Mouse (Mus musculus) erythroblast, adult 5-6 weeks (primary cell): ENCODE measurements at regions not wholly inside any gene's neighbourhood (a gene's known extent, or its start where the extent isn't known, plus 50 kb on each side); places are given as distances from the start of the nearest gene placed in this dataset.

ENCODE experiments used
- ATAC-seq: replicated peaks from 2 replicates; pipeline ENCODE4 v1.8.0; 2016; ENCODE audit warnings: moderate number of reproducible peaks, mild to moderate bottlenecking, moderate TSS enrichment, inconsistent platforms; ENCODE audit not compliant: poor library complexity, low FRiP score, severe bottlenecking

- no peak for ATAC-seq
Observed at GRCm38 (mm10) chr11:113015686-113016304, 233.8 kb downstream of the Sox9 start.

- no peak for ATAC-seq
Observed at GRCm38 (mm10) chr11:113016801-113017715, 235.0 kb downstream of the Sox9 start.

- ATAC-seq: no peak
Observed at GRCm38 (mm10) chr11:113021533-113021932, 239.5 kb downstream of the Sox9 start.

GRCm38 (mm10) chr11:113026994-113027393, 245.0 kb downstream of the Sox9 start:
- no peak for ATAC-seq

- ATAC-seq: no peak
Observed at GRCm38 (mm10) chr11:113028235-113028919, 246.4 kb downstream of the Sox9 start.

GRCm38 (mm10) chr11:113031405-113031804, 249.4 kb downstream of the Sox9 start:
- no peak for ATAC-seq

DNA sequence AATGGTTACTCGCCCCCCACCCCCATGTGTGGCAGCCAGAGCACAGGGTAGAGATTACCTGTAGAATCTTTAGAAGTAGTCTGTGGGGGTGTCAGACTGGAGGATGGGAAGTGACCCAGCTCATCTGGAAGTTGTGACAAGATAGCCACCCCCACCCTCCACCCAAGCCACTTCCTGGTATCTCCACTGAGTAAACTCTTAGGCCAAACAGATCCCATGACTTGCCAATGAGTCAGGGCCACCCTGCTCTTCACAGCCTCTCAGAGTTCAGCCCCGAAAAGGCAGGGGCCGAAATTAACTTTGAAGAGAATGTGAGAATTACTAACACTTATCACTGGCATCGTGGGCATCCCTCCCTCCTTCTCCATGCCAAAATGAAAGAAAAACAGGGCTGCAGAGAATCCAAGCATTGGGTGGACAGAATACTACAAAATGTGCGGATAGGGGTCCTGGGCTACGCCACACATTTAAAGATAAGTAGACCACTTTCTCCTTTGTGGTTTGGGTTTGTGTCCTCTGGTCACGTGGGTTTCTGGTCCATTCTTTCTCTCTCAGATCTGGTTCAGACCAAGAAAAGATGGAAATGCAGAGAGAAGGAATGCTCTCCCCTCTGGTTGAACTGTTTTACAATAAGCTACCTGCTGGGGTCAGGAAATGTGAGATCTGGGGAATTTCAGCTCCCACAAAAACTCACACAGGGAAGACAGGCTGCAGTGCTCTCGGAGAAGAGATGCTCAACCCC, 250.6 kb downstream of the Sox9 start:
- ATAC-seq: no peak

DNA sequence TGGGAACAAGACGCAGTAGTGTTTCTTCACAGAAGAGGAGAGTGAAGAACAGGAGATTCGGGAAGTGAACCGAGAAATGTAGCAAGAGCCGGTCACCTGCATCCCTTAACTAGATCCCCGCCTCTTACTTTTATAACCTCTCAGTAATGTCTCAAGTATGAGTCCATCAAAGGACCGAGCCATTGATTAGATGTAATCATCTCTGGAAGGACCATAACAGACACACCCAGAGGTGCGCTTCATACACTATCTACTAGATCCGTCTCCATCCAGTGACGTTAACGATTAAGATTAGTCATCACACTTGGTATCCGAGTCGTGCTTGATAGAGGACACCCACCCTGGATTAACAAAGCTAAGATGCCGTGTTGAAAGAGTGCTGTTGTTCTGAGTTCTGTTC, 252.9 kb downstream of the Sox9 start:
- no peak for ATAC-seq

DNA sequence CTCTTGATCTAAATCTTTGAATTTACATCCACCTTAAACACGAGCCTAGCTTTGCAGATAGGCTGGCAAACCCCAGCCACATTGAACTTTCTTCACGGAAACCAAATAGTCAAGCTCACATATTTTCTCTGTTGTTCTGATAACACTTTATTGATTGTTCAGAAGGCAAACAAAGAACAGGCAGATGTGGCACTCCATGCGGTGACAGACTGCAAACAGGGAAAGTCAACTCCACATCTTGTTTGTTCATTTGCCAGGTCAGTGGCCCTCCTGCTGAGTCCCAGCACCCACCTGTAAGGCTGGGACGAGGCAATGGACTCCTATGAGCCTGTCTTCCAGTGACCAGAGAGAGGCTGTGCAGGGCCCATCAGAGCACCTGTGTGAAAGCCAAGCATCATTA, 255.7 kb downstream of the Sox9 start:
- no peak for ATAC-seq

DNA sequence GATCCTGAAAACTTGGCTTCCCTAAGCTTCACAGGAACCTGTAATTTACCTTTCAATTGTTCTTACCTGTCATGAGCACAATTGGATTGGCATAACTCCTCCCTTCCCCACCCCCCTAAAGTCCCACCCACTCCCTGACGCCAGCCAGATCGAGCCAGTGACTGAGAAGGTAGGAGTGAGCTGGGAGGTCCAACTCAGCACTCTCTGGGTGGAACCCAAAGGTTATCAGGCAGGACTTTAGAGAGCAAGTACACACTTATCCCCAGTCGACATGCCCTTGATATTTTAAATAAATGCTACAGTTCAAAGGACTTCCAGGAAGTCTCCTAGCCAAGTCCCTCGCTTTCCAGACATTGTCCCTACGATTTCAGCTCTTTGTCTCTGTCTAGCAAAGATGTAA, 260.7 kb downstream of the Sox9 start:
- no peak for ATAC-seq

- no peak for ATAC-seq
Observed at GRCm38 (mm10) chr11:113046200-113047051, 264.4 kb downstream of the Sox9 start.

- no peak for ATAC-seq
Observed at GRCm38 (mm10) chr11:113048158-113048557, 266.1 kb downstream of the Sox9 start.

DNA sequence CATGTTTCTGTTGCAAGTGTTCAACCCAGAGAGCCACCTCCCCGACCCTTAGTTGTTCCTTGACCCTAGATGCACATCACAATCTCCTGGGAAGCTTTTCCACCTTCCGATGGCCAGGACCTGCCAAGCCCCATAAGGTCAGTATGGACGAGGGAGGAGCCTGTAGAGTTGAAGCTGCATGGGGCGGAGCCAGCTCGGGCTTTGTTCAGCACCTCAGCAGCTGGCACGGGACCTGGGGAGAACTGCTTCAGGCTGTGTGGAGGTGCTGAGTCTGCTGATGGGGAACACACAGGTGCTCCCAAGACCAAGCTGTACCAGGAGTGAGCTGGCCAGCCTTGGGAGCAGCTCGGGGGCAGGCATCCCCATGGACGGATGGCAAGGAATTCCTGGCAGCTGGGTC, 267.6 kb downstream of the Sox9 start:
- no peak for ATAC-seq

DNA sequence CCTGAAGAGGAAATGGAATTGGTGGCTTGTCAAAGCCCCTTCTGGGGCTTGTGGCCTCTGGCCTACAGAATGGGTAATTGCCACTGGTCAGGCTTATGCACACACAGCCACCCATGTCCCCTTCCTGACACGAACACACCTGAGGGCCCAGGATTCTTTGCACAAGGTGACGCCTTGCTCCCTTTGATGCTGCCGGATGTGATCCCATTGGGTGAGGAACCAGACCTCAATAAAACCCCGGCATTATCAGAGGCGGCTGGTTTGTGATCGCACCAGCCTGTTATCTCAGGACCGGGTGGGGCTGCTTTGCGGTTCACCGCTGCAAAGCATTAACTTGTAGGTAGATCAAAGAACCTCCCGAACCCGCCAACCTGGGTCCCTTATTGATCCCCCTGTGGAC, 270.5 kb downstream of the Sox9 start:
- ATAC-seq: no peak

DNA sequence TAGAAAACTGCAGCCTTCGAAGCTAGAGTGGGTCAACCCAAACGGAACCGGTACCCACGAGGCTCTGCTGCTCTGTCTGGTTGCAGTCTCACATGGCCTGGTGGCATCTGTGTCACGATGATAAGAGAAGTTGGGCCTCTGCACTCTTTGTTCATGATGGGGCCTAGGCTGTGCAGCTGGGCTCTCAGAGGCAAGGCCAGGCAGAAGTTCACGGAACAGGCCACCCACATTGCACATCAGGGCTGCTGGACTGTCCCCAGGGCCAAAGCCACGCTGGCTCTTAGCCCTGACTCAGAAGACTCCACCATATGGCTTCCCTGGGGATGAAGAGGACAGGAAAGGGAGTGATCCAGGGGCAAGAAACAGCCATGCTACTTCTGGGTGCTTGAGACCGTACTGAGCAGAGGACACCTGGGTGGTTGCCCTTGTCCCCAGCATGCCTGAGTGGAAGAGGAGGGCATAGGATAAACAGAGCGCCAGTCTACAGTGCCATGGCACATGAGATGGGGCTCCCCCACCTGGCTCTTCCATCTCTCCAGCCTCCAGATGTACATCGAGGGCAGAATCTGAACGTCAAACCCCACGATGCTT, 274.1 kb downstream of the Sox9 start:
- ATAC-seq: no peak

DNA sequence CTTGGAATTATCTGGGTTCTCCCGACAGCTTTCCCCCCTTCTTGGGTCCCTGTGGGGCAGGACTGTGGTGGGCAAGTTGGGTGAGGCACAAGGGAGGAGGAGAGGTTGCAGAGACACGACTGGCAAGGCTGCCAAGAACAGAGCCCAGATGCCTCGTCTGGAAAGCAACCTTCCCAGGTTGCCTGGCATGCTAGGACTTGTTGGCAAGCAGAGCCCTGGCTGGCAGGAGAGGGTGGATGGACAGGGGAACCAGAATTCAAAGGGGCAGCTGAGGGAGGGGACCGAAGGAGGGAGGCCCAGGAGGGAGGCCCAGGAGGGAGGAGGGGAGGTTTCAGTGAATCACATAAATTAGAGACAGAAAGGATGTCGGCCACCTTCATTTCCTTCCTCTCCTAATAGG, 274.8 kb downstream of the Sox9 start:
- no peak for ATAC-seq

DNA sequence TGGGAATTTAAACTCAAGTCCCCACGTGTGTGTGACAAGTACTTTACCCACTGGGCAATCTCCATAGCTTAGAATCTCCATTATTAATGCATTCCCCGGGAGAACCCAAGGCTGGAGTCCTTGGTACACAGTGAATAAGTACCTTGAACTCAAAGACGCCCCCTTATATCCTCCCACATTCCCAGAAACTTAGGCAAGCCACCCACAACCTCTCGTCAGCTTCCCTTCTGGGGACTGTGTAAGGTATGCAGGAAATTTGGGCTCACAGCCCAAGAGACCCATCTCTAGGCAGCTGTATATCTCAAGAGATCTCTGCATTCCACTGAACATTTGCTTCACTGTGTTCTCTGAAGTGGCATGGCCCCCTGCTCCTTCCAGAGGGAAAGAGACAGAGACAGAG, 288.3 kb downstream of the Sox9 start:
- ATAC-seq: no peak

DNA sequence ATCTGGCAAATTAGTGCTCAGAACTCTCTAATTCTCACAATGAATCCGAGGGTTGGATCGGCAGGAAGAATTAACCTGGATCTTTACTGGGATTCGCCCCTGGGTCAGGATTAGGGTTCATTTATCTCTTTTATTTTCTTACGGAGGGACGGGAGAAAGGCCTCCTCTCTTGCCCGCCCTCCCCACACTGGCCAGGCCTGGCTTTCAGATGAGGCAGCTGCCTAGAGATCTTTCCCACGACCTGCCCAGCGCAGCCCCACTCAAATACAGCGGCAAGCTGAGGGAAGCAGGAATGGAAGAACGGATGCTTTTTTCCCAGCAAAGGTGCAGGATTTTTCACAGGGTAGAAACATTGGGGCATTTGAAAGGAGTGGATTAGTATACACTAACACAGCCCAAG, 289.9 kb downstream of the Sox9 start:
- no peak for ATAC-seq

DNA sequence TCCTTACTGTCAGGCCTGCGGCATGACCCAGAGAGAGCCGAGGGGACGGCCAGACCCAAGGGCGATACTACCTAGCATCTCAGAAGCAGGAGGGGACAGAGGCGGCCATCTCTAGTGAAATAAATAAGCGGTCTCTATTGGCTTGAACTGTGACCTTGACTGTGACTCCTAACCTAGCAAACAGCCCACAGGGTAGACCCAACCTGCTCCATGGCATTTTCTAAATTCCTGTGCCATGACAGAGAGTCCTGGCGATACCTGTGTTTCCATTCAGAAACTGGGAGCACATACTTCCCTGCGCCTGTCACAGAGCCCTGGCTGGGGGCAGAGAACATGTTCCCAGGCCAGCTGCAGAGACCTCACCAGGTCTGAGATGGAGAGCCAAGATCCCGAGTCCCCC, 292.3 kb downstream of the Sox9 start:
- no peak for ATAC-seq
